Mouse (Mus musculus) forebrain, embryonic 13.5 days (tissue): ENCODE measurements around the gene Sae1. TPM values are rescaled to one million over a fixed set of nuclear protein-coding genes. Genes with fewer than 3 reads are reported as not detected.
A peak's percentile ranks its signal among the peaks of the same experiment; 100 is the strongest.

ENCODE experiments used
- ATAC-seq: fragments of 200-750 bp; cut with Nextera tagmentation; 2 replicates; pipeline ENCODE4 v1.8.0; 2017
- H3K27ac ChIP-seq: fragments of 300-500 bp; sonication (generic); 2 replicates; pipeline ENCODE4 v1.5.1; 2015; ENCODE audit warnings: inconsistent platforms, mild to moderate bottlenecking, moderate library complexity
- H3K27me3 ChIP-seq: fragments of 300-500 bp; sonication (generic); 2 replicates; pipeline ENCODE4 v1.6.1; 2015; ENCODE audit warnings: mild to moderate bottlenecking, inconsistent platforms
- H3K36me3 ChIP-seq: fragments of 300-500 bp; sonication (generic); 2 replicates; pipeline ENCODE4 v1.6.1; 2015; ENCODE audit warnings: mild to moderate bottlenecking, inconsistent platforms; ENCODE audit not compliant: poor library complexity, severe bottlenecking
- H3K4me1 ChIP-seq: fragments of 300-500 bp; sonication (generic); 2 replicates; pipeline ENCODE4 v1.6.1; 2015; ENCODE audit warnings: inconsistent platforms
- H3K4me2 ChIP-seq: fragments of 300-500 bp; sonication (generic); 2 replicates; pipeline ENCODE4 v1.6.1; 2015; ENCODE audit warnings: inconsistent platforms, mild to moderate bottlenecking, moderate library complexity
- H3K4me3 ChIP-seq: fragments of 300-500 bp; sonication (generic); 2 replicates; pipeline ENCODE4 v1.5.1; 2015; ENCODE audit warnings: mild to moderate bottlenecking, inconsistent platforms
- H3K9ac ChIP-seq: fragments of 300-500 bp; sonication (generic); 2 replicates; pipeline ENCODE4 v1.6.1; 2015; ENCODE audit warnings: mild to moderate bottlenecking, inconsistent platforms
- H3K9me3 ChIP-seq: fragments of 300-500 bp; sonication (generic); replicated peaks from 2 replicates; pipeline ENCODE4 v1.6.1; 2016; ENCODE audit warnings: inconsistent platforms
- WGBS: fragments of 180-500 bp; shearing (Covaris S2); methylation state at CpG from one replicate; pipeline ENCODE4 v1.1.7; 2015; 5-methylcytosine and 5-hydroxymethylcytosine counted together
- polyA plus RNA-seq: library from polyadenylated mRNA; unstranded; fragments of >200 nt; fragmentation: Nextera tagmentation; extraction: Ambion mirVana; gene quantifications from 2 replicates; pipeline ENCODE4 v1.2.1, GENCODE M21; 2015

Sae1 gene
- polyA plus RNA-seq, 1 experiment from 2014 or later = 355 TPM

DNA sequence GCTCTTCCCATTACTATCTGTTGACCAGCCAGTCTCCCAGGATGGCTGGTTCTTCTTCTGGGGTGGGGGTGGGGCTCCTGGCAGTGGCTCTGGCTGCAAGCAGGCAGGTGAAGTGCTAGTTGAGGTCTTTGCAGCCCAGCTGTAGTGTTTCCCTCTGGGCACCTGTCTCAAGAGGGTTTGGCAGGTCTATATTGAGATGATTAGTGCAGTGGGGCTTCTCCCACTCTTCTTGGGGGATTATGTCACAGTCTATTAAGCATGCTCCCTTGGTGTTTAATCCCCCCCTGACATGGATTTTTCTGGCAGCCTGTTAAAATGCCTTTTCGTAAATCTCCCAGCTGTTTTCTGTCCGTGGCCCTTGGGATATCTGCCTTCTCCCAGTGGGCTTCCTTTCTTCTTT is 25.3 kb upstream of the Sae1 start:
- ATAC-seq = no peak
- Histone ChIP-seq H3K27me3 (no peaks in the 10 kb centered on the region), H3K9ac (0 out of 2 replicates have a peak overlapping the region, but pooled peaks have one; percentile 17), H3K27ac (peak overlapping the region; percentile 11; the same call in 1 of the 2 replicates), H3K9me3 (no peaks in the 10 kb centered on the region), H3K4me1 (peaks cover 30% of the 10 kb centered on the region), H3K4me2 (no peak overlapping the region), H3K36me3 (peaks cover 48% of the 10 kb centered on the region), H3K4me3 (no peak overlapping the region)
- 47% methylated on average over 2 of the region's 2 CpGs for WGBS

GRCm38 (mm10) chr7:16412220-16412896 is 24.8 kb upstream of the Sae1 start:
- H3K4me1 ChIP-seq = peaks cover 30% of the 10 kb centered on the region
- ATAC-seq = no peak
- no peak overlapping the region for H3K4me3 ChIP-seq
- H3K9me3 ChIP-seq = no peaks in the 10 kb centered on the region
- H3K36me3 ChIP-seq = peaks cover 42% of the 10 kb centered on the region
- H3K9ac ChIP-seq = 0 out of 2 replicates have a peak overlapping the region, but pooled peaks have one; percentile 17
- H3K4me2 ChIP-seq = no peak overlapping the region
- no peaks in the 10 kb centered on the region for H3K27me3 ChIP-seq
- 84% methylated on average over 8 of the region's 8 CpGs for whole genome bisulfite sequencing
- peak overlapping the region; percentile 11; the same call in 1 of the 2 replicates for H3K27ac ChIP-seq

DNA sequence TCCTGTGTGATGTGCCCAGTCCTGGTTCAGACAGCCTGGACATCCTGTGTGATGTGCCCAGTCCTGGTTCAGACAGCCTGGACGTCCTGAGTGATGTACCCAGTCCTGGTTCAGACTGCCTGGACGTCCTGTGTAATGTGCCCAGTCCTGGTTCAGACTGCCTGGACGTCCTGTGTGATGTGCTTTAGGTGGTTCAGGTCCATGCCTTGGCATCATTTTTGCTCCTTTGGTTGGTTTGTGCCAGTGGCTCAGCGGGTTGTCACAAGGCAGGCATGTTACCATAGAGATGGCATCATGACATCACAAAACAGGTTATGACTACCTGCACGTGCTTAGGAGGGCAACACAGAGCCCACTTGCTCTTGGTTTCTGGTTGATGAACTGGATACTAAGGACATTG is 23.5 kb upstream of the Sae1 start:
- peaks cover 34% of the 10 kb centered on the region for H3K4me1 ChIP-seq
- H3K4me2 ChIP-seq = no peak overlapping the region
- 91% methylated on average over 5 of the region's 5 CpGs for WGBS
- H3K9me3 ChIP-seq = no peaks in the 10 kb centered on the region
- H3K36me3 ChIP-seq = peaks cover 30% of the 10 kb centered on the region
- no peaks in the 10 kb centered on the region for H3K27me3 ChIP-seq
- no peak overlapping the region for H3K4me3 ChIP-seq
- H3K9ac ChIP-seq = no peak overlapping the region
- ATAC-seq = no peak
- no peak overlapping the region for H3K27ac ChIP-seq

DNA sequence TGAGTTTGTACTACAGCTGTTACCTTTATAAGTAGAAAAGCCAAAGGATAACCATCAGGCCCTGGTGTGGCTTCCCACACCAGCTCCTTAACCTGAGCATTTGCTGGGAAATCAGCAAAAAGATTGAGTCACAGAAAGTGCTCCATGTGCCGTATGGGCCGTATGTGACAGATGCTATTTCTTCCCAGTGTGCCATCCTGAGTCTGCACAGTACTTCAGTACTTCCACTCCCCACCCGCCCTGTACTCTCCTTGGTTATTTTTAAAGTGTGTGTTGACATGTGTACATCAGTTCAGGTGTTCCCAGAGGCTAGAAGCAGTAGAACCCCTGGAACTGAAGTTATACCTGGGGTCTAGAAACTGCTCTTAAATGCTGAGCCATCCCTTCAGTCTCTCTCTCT is 19.4 kb upstream of the Sae1 start:
- H3K4me3 ChIP-seq = no peak overlapping the region
- H3K9ac ChIP-seq = no peak overlapping the region
- peaks cover 17% of the 10 kb centered on the region for H3K36me3 ChIP-seq
- H3K9me3 ChIP-seq = no peaks in the 10 kb centered on the region
- H3K4me1 ChIP-seq = peaks cover 41% of the 10 kb centered on the region
- 92% methylated on average over 3 of the region's 3 CpGs for WGBS
- H3K27ac ChIP-seq = no peak overlapping the region
- ATAC-seq = no peak
- H3K27me3 ChIP-seq = no peaks in the 10 kb centered on the region
- H3K4me2 ChIP-seq = no peak overlapping the region

GRCm38 (mm10) chr7:16405516-16406351 is 18.1 kb upstream of the Sae1 start:
- Histone ChIP-seq H3K4me2 (peak overlapping the region; percentile 38), H3K4me1 (peaks cover 32% of the 10 kb centered on the region), H3K36me3 (peaks cover 10% of the 10 kb centered on the region), H3K4me3 (0 out of 2 replicates have a peak overlapping the region, but pooled peaks have one; percentile 7), H3K9me3 (no peaks in the 10 kb centered on the region), H3K27ac (peak overlapping the region; percentile 25), H3K9ac (peak overlapping the region; percentile 58), H3K27me3 (no peaks in the 10 kb centered on the region)
- ATAC-seq = no peak
- WGBS = 78% methylated on average over 11 of the region's 11 CpGs

DNA sequence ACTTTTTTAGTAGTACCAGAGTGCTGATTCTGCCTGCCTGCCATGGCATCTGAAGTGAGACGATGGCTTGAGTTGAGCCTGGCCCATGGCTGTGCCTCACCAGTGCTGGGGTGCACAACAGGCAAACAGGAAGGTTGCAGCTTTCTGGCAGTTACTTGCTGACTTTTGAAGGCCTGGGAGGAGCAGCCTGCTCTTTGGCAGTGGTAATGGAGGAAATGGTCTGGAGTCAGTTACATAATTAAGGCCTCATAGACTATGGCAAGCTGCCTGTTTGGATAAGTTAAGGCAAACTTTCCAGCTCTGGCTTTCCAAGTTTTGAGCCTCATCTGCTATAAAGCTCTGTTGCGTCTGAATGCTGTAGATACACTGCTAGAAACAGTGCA is 17.5 kb upstream of the Sae1 start:
- H3K4me3 ChIP-seq = peak overlapping the region; percentile 12; the same call in 1 of the 2 replicates
- H3K9ac ChIP-seq = peak overlapping the region; percentile 58
- peak overlapping the region; percentile 30 for H3K4me2 ChIP-seq
- no peaks in the 10 kb centered on the region for H3K9me3 ChIP-seq
- 82% methylated on average over 2 of the region's 2 CpGs for WGBS
- no peaks in the 10 kb centered on the region for H3K27me3 ChIP-seq
- no peak for ATAC-seq
- H3K36me3 ChIP-seq = 0 out of 2 replicates have a peak, but pooled peaks cover 5% of the 10 kb centered on the region
- peak overlapping the region; percentile 25 for H3K27ac ChIP-seq
- H3K4me1 ChIP-seq = peaks cover 32% of the 10 kb centered on the region

GRCm38 (mm10) chr7:16404315-16405072 is 16.9 kb upstream of the Sae1 start:
- Histone ChIP-seq H3K4me1 (peaks cover 32% of the 10 kb centered on the region), H3K4me3 (peak overlapping the region; percentile 12), H3K36me3 (0 out of 2 replicates have a peak, but pooled peaks cover 5% of the 10 kb centered on the region), H3K9me3 (no peaks in the 10 kb centered on the region), H3K27me3 (no peaks in the 10 kb centered on the region), H3K4me2 (peak overlapping the region; percentile 30), H3K9ac (peak overlapping the region; percentile 58), H3K27ac (peak overlapping the region; percentile 25)
- no peak for ATAC-seq
- 85% methylated on average over 3 of the region's 3 CpGs for WGBS

GRCm38 (mm10) chr7:16402968-16403948 is 15.7 kb upstream of the Sae1 start:
- peaks cover 39% of the 10 kb centered on the region for H3K4me1 ChIP-seq
- peak overlapping the region; percentile 72 for H3K4me2 ChIP-seq
- 0 out of 2 replicates have a peak, but pooled peaks cover 4% of the 10 kb centered on the region for H3K36me3 ChIP-seq
- H3K27ac ChIP-seq = peak overlapping the region; percentile 100
- H3K27me3 ChIP-seq = no peaks in the 10 kb centered on the region
- no peaks in the 10 kb centered on the region for H3K9me3 ChIP-seq
- 24% methylated on average over 21 of the region's 21 CpGs for WGBS
- peak overlapping the region; percentile 92 for H3K4me3 ChIP-seq
- no peak for ATAC-seq
- peak overlapping the region; percentile 100 for H3K9ac ChIP-seq

DNA sequence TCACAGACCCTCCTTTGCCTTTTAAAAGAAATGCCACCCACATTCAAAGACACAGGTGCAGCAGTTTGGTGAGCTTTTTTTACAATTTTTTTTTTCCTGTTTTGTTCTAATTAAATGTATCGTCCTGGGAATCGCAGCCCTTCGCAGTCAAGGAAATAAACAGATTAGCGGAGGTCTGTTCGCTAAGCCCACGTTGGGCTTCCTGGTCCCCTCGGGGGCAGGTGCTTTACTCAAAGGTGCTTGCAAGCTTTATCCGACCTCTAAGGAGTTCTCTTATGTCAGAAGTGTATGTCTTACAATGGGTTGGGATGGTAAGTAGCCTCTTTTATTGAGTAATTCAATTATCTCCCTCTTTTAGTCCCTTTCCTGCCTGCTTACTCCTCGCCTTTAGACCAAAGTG is 14.8 kb upstream of the Sae1 start:
- WGBS = 0% methylated on average over 9 of the region's 9 CpGs
- Histone ChIP-seq H3K27ac (peak overlapping the region; percentile 100), H3K9me3 (no peaks in the 10 kb centered on the region), H3K4me2 (peak overlapping the region; percentile 72), H3K36me3 (no peaks in the 10 kb centered on the region), H3K4me1 (peaks cover 39% of the 10 kb centered on the region), H3K4me3 (peak overlapping the region; percentile 92), H3K9ac (peak overlapping the region; percentile 100), H3K27me3 (no peaks in the 10 kb centered on the region)
- ATAC-seq = no peak

- peak overlapping the region; percentile 100 for H3K27ac ChIP-seq
- H3K4me1 ChIP-seq = peaks cover 39% of the 10 kb centered on the region
- H3K27me3 ChIP-seq = no peaks in the 10 kb centered on the region
- H3K9me3 ChIP-seq = no peaks in the 10 kb centered on the region
- no peaks in the 10 kb centered on the region for H3K36me3 ChIP-seq
- peak overlapping the region; percentile 72 for H3K4me2 ChIP-seq
- H3K4me3 ChIP-seq = peak overlapping the region; percentile 92
- no peak for ATAC-seq
- WGBS = 0% methylated on average over 17 of the region's 17 CpGs
- H3K9ac ChIP-seq = peak overlapping the region; percentile 100
These were observed 14.4 kb upstream of the Sae1 start for GRCm38 (mm10) chr7:16401991-16402431.
